Mouse (Mus musculus) intestine, embryonic 16.5 days (tissue): ENCODE measurements around the gene Ptprt. TPM values are rescaled to one million over a fixed set of nuclear protein-coding genes. Genes with fewer than 3 reads are reported as not detected.

Source experiments
- ATAC-seq: fragments of 200-750 bp; cut with Nextera tagmentation; 2 replicates; pipeline ENCODE4 v1.8.0; 2017; ENCODE audit warnings: moderate TSS enrichment, moderate library complexity
- H3K27ac ChIP-seq: fragments of 300-500 bp; sonication (generic); 2 replicates; pipeline ENCODE4 v1.5.1; 2014; ENCODE audit warnings: mild to moderate bottlenecking, low read length
- H3K27me3 ChIP-seq: fragments of 300-500 bp; sonication (generic); replicated peaks from 2 replicates; pipeline ENCODE4 v1.6.1; 2014; ENCODE audit warnings: low read length, control low read depth, mixed read lengths; ENCODE audit not compliant: control insufficient read depth, insufficient read depth
- H3K36me3 ChIP-seq: fragments of 300-500 bp; sonication (generic); 2 replicates; pipeline ENCODE4 v1.6.1; 2014; ENCODE audit warnings: low read length, control low read depth; ENCODE audit not compliant: control insufficient read depth, insufficient read depth
- H3K4me1 ChIP-seq: fragments of 300-500 bp; sonication (generic); 2 replicates; pipeline ENCODE4 v1.6.1; 2014; ENCODE audit warnings: low read length, control low read depth, mixed read lengths; ENCODE audit not compliant: control insufficient read depth, insufficient read depth
- H3K4me2 ChIP-seq: fragments of 300-500 bp; sonication (generic); 2 replicates; pipeline ENCODE4 v1.6.1; 2014; ENCODE audit warnings: low read depth, low read length, control low read depth
- H3K4me3 ChIP-seq: fragments of 300-500 bp; sonication (generic); 2 replicates; pipeline ENCODE4 v1.5.1; 2014; ENCODE audit warnings: mild to moderate bottlenecking, low read length
- H3K9ac ChIP-seq: fragments of 300-500 bp; sonication (generic); 2 replicates; pipeline ENCODE4 v1.6.1; 2014; ENCODE audit warnings: low read depth, low read length
- H3K9me3 ChIP-seq: fragments of 300-500 bp; sonication (generic); 2 replicates; pipeline ENCODE4 v1.6.1; 2016; ENCODE audit warnings: low read length, control low read depth; ENCODE audit not compliant: control insufficient read depth
- WGBS: fragments of 180-500 bp; shearing (Covaris S2); extraction: QIAGEN DNeasy Blood & Tissue Kit; methylation state at CpG from one replicate; pipeline ENCODE4 v1.1.7; 2014; 5-methylcytosine and 5-hydroxymethylcytosine counted together
- polyA plus RNA-seq: library from polyadenylated mRNA; unstranded; fragments of >200 nt; fragmentation: Nextera tagmentation; extraction: Ambion mirVana; gene quantifications from 2 replicates; pipeline ENCODE4 v1.2.1, GENCODE M21; 2015

The Ptprt gene
- polyA plus RNA-seq, 1 experiment from 2014 or later: 0.84 TPM

DNA sequence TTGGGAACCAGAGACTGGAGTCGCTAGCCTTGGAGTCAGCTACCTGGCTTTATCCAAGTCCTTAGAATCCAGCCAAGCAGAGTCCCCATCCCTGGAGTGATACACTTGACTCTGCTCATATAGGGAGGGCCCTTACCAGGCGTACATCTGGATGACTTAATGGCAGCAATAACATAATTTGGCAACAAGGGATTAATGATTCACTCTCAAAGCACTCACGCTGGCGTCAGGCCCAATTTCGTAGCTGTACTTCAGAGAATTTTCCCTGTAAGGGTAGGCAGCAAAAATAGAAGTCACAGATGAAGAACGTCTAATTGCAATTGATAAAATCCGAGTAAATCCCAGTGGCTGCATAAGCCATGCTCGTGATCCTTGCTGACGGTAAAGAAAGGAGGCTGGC, 956.5 kb downstream of the Ptprt start:
- Histone ChIP-seq H3K4me3 (no peak overlapping the region), H3K9ac (no peak overlapping the region), H3K27ac (no peak overlapping the region), H3K9me3 (no peaks in the 10 kb centered on the region), H3K36me3 (no peaks in the 10 kb centered on the region), H3K4me1 (no peaks in the 10 kb centered on the region), H3K4me2 (no peak overlapping the region), H3K27me3 (no peaks in the 10 kb centered on the region)
- WGBS: 27% methylated on average over 9 of the region's 9 CpGs
- peak; percentile 89 for ATAC-seq

DNA sequence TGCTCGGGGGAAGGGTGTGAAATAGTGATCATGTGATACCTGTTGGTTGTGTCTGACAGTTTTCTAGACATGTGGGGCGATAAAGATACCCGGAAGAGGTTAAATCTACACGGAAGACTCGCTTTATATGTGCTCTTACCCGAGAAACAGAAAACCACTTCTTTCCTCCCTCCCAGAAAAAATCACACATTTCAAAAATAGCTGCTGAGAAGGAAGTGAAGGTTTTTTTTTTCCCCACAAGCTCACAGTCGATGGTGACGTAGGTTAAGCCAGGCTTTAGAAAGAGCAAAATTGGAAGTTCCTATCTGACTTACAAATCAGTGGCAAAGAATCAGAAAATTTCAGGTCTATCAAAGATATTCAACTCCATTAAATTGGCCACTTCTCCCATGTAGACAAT, 965.1 kb downstream of the Ptprt start:
- no peak for ATAC-seq
- 85% methylated on average over 8 of the region's 8 CpGs for WGBS
- no peaks in the 10 kb centered on the region for H3K4me1 ChIP-seq

DNA sequence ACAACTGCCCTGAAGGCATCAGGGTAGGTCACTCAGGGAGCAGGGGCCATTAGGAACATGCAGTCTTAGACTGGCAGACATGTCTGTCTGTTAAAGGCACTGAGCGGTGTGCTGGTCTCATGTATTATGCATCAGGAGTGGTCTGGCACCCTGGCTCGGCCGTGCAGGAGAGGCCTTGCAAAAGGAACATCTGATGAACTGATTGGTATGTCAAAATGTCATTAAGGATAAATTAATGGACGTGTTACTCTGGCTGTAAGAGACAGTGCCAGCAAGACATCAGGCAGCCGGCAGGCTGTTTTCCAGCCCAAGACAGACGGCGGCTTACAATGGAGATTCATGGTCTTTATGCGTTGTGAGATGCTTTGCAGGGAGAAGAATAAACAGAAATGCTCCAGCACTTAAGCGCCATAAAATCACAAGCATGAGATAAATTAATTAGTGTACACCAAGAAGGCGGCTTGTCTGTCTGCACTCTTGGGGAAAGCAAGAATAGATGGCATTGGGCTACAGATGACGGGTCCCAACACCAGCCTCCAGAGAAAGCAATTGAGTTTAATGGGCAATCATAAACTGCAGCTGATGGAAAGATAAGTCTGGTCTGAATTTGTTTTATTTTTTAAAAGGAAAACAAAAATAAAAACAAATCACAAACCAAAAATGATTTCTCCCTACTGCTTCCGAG, 992.5 kb downstream of the Ptprt start:
- Histone ChIP-seq H3K9me3 (no peaks in the 10 kb centered on the region), H3K4me3 (no peak overlapping the region), H3K27me3 (no peaks in the 10 kb centered on the region), H3K9ac (no peak overlapping the region), H3K36me3 (no peaks in the 10 kb centered on the region), H3K27ac (no peak overlapping the region), H3K4me1 (no peaks in the 10 kb centered on the region), H3K4me2 (no peak overlapping the region)
- 72% methylated on average over 12 of the region's 12 CpGs for WGBS
- ATAC-seq: no peak

More for the DNA sequence above, 965.1 kb downstream of the Ptprt start:
- H3K27me3 ChIP-seq: no peaks in the 10 kb centered on the region
- no peaks in the 10 kb centered on the region for H3K36me3 ChIP-seq
- H3K4me3 ChIP-seq: no peak overlapping the region
- no peak overlapping the region for H3K9ac ChIP-seq
- no peak overlapping the region for H3K4me2 ChIP-seq
- H3K9me3 ChIP-seq: no peaks in the 10 kb centered on the region
- no peak overlapping the region for H3K27ac ChIP-seq

DNA sequence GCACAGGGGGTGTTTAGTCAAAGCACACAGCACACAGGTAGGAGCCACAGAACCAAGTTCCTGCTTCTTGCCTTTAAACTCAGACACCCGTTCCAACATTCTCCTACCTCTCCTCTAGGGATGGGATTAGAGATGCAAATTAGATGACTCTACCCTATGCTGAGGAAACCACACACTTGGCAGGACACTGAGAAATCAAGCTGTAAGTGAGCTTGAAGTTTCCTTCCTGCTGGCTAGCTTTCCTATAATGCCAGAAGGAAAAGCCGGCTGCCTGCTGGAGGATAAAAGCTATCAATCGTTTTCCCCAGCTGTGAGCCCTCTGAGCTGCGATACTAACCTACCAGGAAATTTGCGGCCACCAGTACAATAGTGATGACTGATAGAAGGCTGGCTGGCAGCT, 999.0 kb downstream of the Ptprt start:
- Histone ChIP-seq H3K4me3 (no peak overlapping the region), H3K4me1 (no peaks in the 10 kb centered on the region), H3K9me3 (no peaks in the 10 kb centered on the region), H3K27me3 (no peaks in the 10 kb centered on the region), H3K4me2 (no peak overlapping the region), H3K9ac (no peak overlapping the region), H3K27ac (no peak overlapping the region), H3K36me3 (no peaks in the 10 kb centered on the region)
- ATAC-seq: no peak
- WGBS: 30% methylated on average over 5 of the region's 5 CpGs

- Histone ChIP-seq H3K27me3 (no peaks in the 10 kb centered on the region), H3K4me3 (no peak overlapping the region), H3K9ac (no peak overlapping the region), H3K36me3 (no peaks in the 10 kb centered on the region), H3K4me1 (no peaks in the 10 kb centered on the region), H3K27ac (no peak overlapping the region), H3K9me3 (no peaks in the 10 kb centered on the region), H3K4me2 (no peak overlapping the region)
- ATAC-seq: no peak
- 21% methylated on average over 4 of the region's 4 CpGs for WGBS
Observed at GRCm38 (mm10) chr2:161660827-161661226, 1000.1 kb downstream of the Ptprt start.

- Histone ChIP-seq H3K9me3 (no peaks in the 10 kb centered on the region), H3K4me3 (no peak overlapping the region), H3K4me1 (no peaks in the 10 kb centered on the region), H3K4me2 (no peak overlapping the region), H3K36me3 (no peaks in the 10 kb centered on the region), H3K9ac (no peak overlapping the region), H3K27ac (no peak overlapping the region), H3K27me3 (no peaks in the 10 kb centered on the region)
- ATAC-seq: peak; percentile 69
- 80% methylated on average over 4 of the region's 4 CpGs for WGBS
Observed at GRCm38 (mm10) chr2:161657046-161657445, 1003.9 kb downstream of the Ptprt start.

DNA sequence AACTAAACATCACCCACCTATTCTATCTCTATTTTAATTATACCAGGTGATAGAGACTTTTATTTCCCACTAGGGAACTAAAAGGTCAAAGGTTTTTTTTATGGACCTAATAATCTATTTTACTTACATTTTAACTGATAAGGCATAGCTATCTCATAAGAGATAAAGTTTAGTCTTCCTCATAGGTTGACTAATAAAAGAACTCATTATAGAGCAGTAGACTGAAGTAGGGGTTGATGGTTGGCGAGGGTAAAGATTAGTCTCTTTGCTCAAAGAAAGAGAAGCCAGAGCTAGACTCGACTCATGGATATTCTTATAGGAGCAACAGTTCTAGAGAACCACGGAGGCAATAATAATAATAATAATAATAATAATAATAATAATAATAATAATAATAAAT, 1004.3 kb downstream of the Ptprt start:
- Histone ChIP-seq H3K9me3 (no peaks in the 10 kb centered on the region), H3K27ac (no peak overlapping the region), H3K27me3 (no peaks in the 10 kb centered on the region), H3K4me3 (no peak overlapping the region), H3K4me2 (no peak overlapping the region), H3K36me3 (no peaks in the 10 kb centered on the region), H3K4me1 (no peaks in the 10 kb centered on the region), H3K9ac (no peak overlapping the region)
- peak; percentile 97 for ATAC-seq
- 72% methylated on average over 3 of the region's 3 CpGs for WGBS

GRCm38 (mm10) chr2:161640805-161641204, 1020.1 kb downstream of the Ptprt start:
- Histone ChIP-seq H3K36me3 (no peaks in the 10 kb centered on the region), H3K27me3 (no peaks in the 10 kb centered on the region), H3K9ac (no peak overlapping the region), H3K4me1 (no peaks in the 10 kb centered on the region), H3K27ac (no peak overlapping the region), H3K4me2 (no peak overlapping the region), H3K4me3 (no peak overlapping the region), H3K9me3 (no peaks in the 10 kb centered on the region)
- ATAC-seq: no peak
- 90% methylated on average over 2 of the region's 2 CpGs for WGBS

DNA sequence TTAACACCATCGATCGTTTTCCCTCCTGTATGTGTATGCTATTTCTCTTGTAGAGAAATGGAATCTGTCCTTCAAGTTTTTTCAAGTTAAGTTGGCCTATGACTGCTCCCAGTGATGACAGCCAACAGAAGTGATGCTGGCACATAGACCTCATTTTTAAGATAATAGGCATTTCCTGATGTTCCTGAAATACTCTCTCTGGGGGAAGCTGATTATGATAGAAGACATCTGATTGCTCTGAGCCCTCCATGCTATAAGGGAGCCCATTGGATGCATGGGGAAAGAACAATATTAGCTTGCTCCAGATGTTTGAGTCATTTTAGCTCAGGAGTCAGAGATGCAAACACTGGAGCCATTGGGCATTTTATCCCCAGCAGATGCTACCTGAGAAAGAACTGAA, 1026.9 kb downstream of the Ptprt start:
- no peak for ATAC-seq
- no peaks in the 10 kb centered on the region for H3K27me3 ChIP-seq
- 85% methylated on average over 2 of the region's 2 CpGs for WGBS
- no peaks in the 10 kb centered on the region for H3K4me1 ChIP-seq
- H3K27ac ChIP-seq: no peak overlapping the region
- no peak overlapping the region for H3K9ac ChIP-seq
- no peaks in the 10 kb centered on the region for H3K36me3 ChIP-seq
- no peaks in the 10 kb centered on the region for H3K9me3 ChIP-seq
- no peak overlapping the region for H3K4me2 ChIP-seq
- no peak overlapping the region for H3K4me3 ChIP-seq

DNA sequence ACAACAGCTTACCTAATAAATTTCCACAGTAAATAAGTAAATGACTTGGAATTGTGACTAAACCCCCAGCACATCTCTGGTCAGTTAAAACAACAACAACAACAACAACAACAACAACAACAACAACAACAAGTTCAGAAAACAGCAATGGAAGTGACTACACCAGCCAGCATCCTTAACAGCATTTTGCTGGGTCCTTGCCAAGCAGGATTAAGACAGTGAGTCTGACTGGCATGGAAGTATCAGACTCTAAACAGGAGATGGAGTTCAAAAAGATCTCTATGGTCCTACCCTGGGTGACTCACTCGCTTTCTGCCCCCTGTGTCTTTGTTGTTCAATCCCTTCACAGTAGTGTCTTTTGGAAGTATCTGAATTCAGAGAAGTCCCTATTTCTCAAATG, 1035.1 kb downstream of the Ptprt start:
- no peak overlapping the region for H3K9ac ChIP-seq
- no peak overlapping the region for H3K4me3 ChIP-seq
- no peak overlapping the region for H3K27ac ChIP-seq
- WGBS: 77% methylated on average over 1 of the region's 1 CpGs
- H3K4me1 ChIP-seq: no peaks in the 10 kb centered on the region
- no peaks in the 10 kb centered on the region for H3K27me3 ChIP-seq
- no peaks in the 10 kb centered on the region for H3K36me3 ChIP-seq
- no peaks in the 10 kb centered on the region for H3K9me3 ChIP-seq
- H3K4me2 ChIP-seq: no peak overlapping the region
- no peak for ATAC-seq
